Mouse (Mus musculus): Measurements from ENCODE around the gene Gstm5. TPM values are rescaled to one million over a fixed set of nuclear protein-coding genes. Genes with fewer than 3 reads are reported as not detected.
A peak's percentile ranks its signal among the peaks of the same experiment; 100 is the strongest.
"Not testable (repeated sequence)": the region's sequence is repeated elsewhere in the genome, so short reads cannot be mapped to it uniquely, and the experiment has no call there.

The Gstm5 gene
- polyA plus RNA-seq, 1 experiment from 2014 or later = 222 TPM

GRCm38 (mm10) chr3:107861483-107861882, 34.1 kb upstream of the Gstm5 start:
- H3K9me3 ChIP-seq (replicated peaks); H3K9ac ChIP-seq; H3K27ac ChIP-seq; H3K27me3 ChIP-seq; H3K4me3 ChIP-seq; H3K4me1 ChIP-seq; H3K36me3 ChIP-seq (ENCODE audit: poor library complexity, severe bottlenecking); ATAC-seq; H3K4me2 ChIP-seq: not testable (repeated sequence)
- WGBS = 86% methylated on average over 5 of the region's 5 CpGs

DNA sequence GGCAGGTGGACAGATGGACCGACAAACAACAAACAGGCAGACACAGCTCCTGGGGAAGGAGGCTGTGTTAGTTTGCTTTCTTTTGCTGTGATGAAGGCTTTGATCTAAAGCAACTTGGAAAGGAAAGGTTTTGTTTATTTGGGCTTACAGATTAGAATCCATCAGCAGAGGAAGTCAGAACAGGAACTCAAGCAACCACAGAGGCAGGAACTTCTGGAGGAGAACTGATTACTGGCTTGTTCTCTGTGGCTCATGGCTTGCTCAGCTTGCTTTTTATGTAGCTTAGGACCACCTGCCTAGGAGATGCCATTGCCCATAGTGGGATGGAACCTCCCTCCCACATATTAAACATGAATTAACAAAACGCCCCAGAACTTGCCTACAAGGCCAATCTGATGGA, 33.1 kb upstream of the Gstm5 start:
- Histone ChIP-seq H3K27me3 (0 out of 2 replicates have a peak, but pooled peaks cover 2% of the 10 kb centered on the region), H3K9me3 (replicated peaks) (no peaks in the 10 kb centered on the region), H3K36me3 (ENCODE audit: poor library complexity, severe bottlenecking) (no peaks in the 10 kb centered on the region), H3K4me2 (no peak overlapping the region), H3K4me3 (no peak overlapping the region), H3K27ac (no peak overlapping the region), H3K4me1 (peaks cover 3% of the 10 kb centered on the region; the same call in 1 of the 2 replicates), H3K9ac (no peak overlapping the region)
- WGBS = 91% methylated on average over 2 of the region's 2 CpGs
- ATAC-seq = no peak

DNA sequence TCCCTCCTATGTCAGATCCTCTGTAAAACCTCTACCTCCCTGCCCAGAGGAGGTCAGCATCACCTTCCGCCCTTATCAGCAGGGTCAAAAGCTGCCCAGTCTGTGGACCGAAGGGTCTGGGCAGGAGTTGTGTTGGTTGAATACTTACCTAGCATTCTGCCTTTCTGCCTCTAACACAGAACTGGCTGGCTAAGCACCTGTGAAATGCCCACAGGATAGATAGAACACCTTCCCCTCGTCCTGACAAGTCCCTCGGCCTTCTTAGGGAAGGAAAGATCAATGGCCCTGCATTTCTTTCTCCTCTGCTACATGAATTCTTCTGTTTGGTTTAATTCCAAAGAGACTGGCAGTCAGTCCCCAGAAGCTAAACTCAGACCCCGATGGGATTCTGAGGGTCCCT, 32.1 kb upstream of the Gstm5 start:
- ATAC-seq = no peak

GRCm38 (mm10) chr3:107863898-107864603, 31.6 kb upstream of the Gstm5 start:
- 0 out of 2 replicates have a peak, but pooled peaks cover 2% of the 10 kb centered on the region for H3K27me3 ChIP-seq
- WGBS = 24% methylated on average over 2 of the region's 2 CpGs
- peak; percentile 80 for ATAC-seq
- peaks cover 11% of the 10 kb centered on the region for H3K4me1 ChIP-seq
- no peaks in the 10 kb centered on the region for H3K9me3 ChIP-seq (replicated peaks)
- H3K4me2 ChIP-seq = no peak overlapping the region
- no peaks in the 10 kb centered on the region for H3K36me3 ChIP-seq (ENCODE audit: poor library complexity, severe bottlenecking)
- no peak overlapping the region for H3K4me3 ChIP-seq
- H3K27ac ChIP-seq = no peak overlapping the region
- no peak overlapping the region for H3K9ac ChIP-seq

More for the DNA sequence above, 32.1 kb upstream of the Gstm5 start:
- 84% methylated on average over 5 of the region's 5 CpGs for WGBS
- Histone ChIP-seq H3K9ac (0 out of 2 replicates have a peak overlapping the region, but pooled peaks have one; percentile 3), H3K4me2 (no peak overlapping the region), H3K4me3 (no peak overlapping the region), H3K27me3 (0 out of 2 replicates have a peak, but pooled peaks cover 2% of the 10 kb centered on the region), H3K9me3 (replicated peaks) (no peaks in the 10 kb centered on the region), H3K27ac (no peak overlapping the region), H3K36me3 (ENCODE audit: poor library complexity, severe bottlenecking) (no peaks in the 10 kb centered on the region), H3K4me1 (peaks cover 5% of the 10 kb centered on the region)

DNA sequence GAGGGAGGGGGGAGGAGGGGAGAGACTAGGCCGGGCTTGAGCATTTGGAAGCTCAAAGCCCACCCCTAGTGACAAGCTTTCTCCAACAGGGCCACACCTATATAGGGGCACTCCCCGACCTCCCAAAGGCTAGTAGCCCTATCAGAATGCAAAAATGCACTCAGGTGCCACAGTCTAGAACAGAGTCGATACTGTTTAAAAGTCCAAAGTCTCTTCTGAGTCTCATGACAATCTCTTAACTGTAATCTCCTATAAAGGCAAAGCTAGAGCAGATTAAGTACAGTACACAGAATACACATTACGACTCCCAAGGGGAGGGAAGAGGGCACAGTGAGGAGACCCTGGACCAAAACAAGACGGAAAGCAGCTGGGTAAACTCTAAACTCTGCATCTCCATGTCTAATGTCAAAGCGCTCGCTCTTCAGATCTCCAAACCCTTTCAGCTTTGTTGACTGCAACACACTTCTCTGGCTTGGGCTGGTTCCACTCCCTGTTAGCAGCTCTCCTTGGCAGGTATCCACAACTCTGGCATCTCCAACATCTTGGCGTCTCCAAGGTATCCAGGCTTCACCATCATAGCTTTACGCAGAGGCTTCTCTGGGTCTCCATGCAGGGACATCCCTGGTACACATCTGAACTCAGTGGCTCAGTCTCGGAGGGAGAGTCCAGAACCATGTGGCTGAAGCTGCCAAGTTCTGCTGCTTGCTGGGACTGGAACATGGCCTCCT, 30.1 kb upstream of the Gstm5 start:
- no peak for ATAC-seq
- WGBS = 71% methylated on average over 10 of the region's 10 CpGs

DNA sequence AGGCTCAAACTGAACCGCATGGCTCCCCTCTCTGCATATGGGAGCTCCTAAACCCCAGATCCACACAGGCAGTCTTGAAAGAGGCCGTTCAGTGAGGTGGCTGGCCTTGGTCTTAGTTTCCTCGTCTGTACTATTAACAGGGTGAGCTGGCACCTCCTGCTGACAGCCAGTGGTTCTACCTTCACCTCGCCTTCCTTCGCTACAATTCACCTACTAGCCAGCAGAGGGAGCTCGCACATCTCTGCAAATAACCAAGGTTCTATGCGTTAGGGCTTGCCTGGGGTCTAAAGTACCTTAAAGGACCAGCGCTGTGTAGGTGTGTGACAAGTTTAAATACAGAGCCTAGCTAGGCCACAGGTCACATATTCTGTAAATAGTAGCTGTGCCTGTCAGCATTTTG, 28.5 kb upstream of the Gstm5 start:
- Histone ChIP-seq H3K4me1 (peaks cover 23% of the 10 kb centered on the region), H3K9me3 (replicated peaks) (no peaks in the 10 kb centered on the region), H3K9ac (no peak overlapping the region), H3K4me2 (no peak overlapping the region), H3K4me3 (no peak overlapping the region), H3K27me3 (0 out of 2 replicates have a peak, but pooled peaks cover 2% of the 10 kb centered on the region), H3K36me3 (ENCODE audit: poor library complexity, severe bottlenecking) (no peaks in the 10 kb centered on the region), H3K27ac (no peak overlapping the region)
- 10% methylated on average over 8 of the region's 8 CpGs for WGBS
- ATAC-seq = peak; percentile 60

More for the DNA sequence above, 30.1 kb upstream of the Gstm5 start:
- no peak overlapping the region for H3K4me2 ChIP-seq
- no peak overlapping the region for H3K4me3 ChIP-seq
- H3K9me3 ChIP-seq (replicated peaks) = no peaks in the 10 kb centered on the region
- peaks cover 23% of the 10 kb centered on the region for H3K4me1 ChIP-seq
- H3K27me3 ChIP-seq = 0 out of 2 replicates have a peak, but pooled peaks cover 2% of the 10 kb centered on the region
- H3K27ac ChIP-seq = no peak overlapping the region
- H3K9ac ChIP-seq = no peak overlapping the region
- no peaks in the 10 kb centered on the region for H3K36me3 ChIP-seq (ENCODE audit: poor library complexity, severe bottlenecking)

DNA sequence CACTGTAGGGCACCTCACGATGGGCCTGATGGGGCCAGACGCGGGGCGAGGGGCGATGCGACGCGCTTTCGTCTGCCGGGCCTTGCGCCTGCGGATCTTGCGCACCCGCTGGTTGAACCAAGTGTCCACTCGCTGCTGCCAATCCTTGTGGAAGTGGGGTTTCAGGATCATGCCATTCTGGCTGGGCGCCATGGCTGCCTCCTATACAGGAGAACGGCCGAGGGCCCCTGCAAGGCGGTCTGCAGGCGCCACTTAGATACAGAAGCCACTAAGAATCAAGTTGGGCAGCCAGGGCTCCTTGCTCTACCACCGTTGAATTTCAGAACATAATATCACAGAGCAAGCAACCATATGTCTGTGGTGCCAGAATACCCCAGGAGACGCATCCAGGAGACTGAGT, 27.2 kb upstream of the Gstm5 start:
- H3K4me3 ChIP-seq = no peak overlapping the region
- no peaks in the 10 kb centered on the region for H3K36me3 ChIP-seq (ENCODE audit: poor library complexity, severe bottlenecking)
- no peaks in the 10 kb centered on the region for H3K9me3 ChIP-seq (replicated peaks)
- H3K4me1 ChIP-seq = peaks cover 23% of the 10 kb centered on the region
- 92% methylated on average over 22 of the region's 22 CpGs for WGBS
- H3K9ac ChIP-seq = no peak overlapping the region
- H3K27me3 ChIP-seq = 0 out of 2 replicates have a peak, but pooled peaks cover 2% of the 10 kb centered on the region
- H3K4me2 ChIP-seq = no peak overlapping the region
- H3K27ac ChIP-seq = no peak overlapping the region; the same call in 1 of the 2 replicates
- no peak for ATAC-seq

DNA sequence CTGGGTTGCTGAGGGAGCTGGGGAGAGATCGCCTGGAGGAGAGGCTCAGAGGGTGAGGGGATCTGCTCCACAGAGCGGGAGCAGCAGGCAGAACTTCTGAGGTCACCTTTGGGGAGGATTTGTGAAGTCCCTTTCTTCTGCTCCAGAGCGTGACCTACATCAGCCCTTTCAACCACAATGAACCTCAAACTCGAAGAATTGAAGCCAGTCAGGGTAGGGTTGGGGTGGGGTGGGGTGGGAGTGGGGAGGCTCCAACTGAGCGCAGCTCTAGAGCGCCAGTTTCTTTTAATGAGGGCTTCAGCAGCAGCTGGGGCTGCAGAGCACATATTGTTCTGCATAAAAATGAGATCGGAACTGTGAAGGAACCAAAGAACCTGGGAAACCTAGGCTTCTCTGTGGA, 26.5 kb upstream of the Gstm5 start:
- Histone ChIP-seq H3K9ac (no peak overlapping the region), H3K4me1 (peaks cover 23% of the 10 kb centered on the region), H3K27me3 (0 out of 2 replicates have a peak, but pooled peaks cover 2% of the 10 kb centered on the region), H3K9me3 (replicated peaks) (no peaks in the 10 kb centered on the region), H3K4me2 (no peak overlapping the region), H3K4me3 (no peak overlapping the region), H3K27ac (peak overlapping the region; percentile 41; the same call in 1 of the 2 replicates), H3K36me3 (ENCODE audit: poor library complexity, severe bottlenecking) (no peaks in the 10 kb centered on the region)
- 5% methylated on average over 7 of the region's 7 CpGs for WGBS
- peak; percentile 80 for ATAC-seq

GRCm38 (mm10) chr3:107869925-107870324, 25.7 kb upstream of the Gstm5 start:
- 77% methylated on average over 4 of the region's 4 CpGs for WGBS
- no peaks in the 10 kb centered on the region for H3K9me3 ChIP-seq (replicated peaks)
- ATAC-seq = no peak

GRCm38 (mm10) chr3:107873335-107874251, 22.0 kb upstream of the Gstm5 start:
- WGBS = 72% methylated on average over 24 of the region's 24 CpGs
- no peak overlapping the region for H3K9ac ChIP-seq
- no peak overlapping the region for H3K4me2 ChIP-seq
- H3K4me3 ChIP-seq = no peak overlapping the region
- H3K4me1 ChIP-seq = peaks cover 16% of the 10 kb centered on the region
- no peaks in the 10 kb centered on the region for H3K27me3 ChIP-seq
- ATAC-seq = no peak
- no peaks in the 10 kb centered on the region for H3K36me3 ChIP-seq (ENCODE audit: poor library complexity, severe bottlenecking)
- no peaks in the 10 kb centered on the region for H3K9me3 ChIP-seq (replicated peaks)
- H3K27ac ChIP-seq = no peak overlapping the region

More at GRCm38 (mm10) chr3:107869925-107870324, 25.7 kb upstream of the Gstm5 start:
- no peaks in the 10 kb centered on the region for H3K36me3 ChIP-seq (ENCODE audit: poor library complexity, severe bottlenecking)
- no peak overlapping the region for H3K4me3 ChIP-seq
- H3K27ac ChIP-seq = peak overlapping the region; percentile 48
- H3K27me3 ChIP-seq = 0 out of 2 replicates have a peak, but pooled peaks cover 2% of the 10 kb centered on the region
- peaks cover 23% of the 10 kb centered on the region for H3K4me1 ChIP-seq
- no peak overlapping the region for H3K9ac ChIP-seq
- no peak overlapping the region for H3K4me2 ChIP-seq

DNA sequence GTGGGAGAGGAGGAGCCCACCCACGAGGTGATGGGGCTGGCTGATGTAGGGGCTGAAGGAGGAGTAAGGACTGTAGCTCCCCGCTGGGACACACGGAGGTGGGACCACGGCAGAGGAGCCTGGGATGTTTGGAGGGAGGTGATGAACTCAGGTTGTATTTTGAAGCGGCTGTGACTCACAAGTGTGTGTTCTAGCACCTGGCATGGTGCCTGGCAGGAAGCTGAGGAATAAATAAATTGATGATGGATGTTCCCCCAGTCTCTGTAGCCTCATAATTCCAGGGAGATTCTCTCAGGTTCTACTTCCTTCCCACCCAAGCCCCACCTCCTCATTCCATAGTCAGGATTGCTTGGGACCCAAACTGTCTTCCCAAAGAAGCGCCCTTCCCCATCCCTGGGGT, 20.4 kb upstream of the Gstm5 start:
- H3K4me3 ChIP-seq = no peak overlapping the region
- WGBS = 75% methylated on average over 6 of the region's 6 CpGs
- H3K4me1 ChIP-seq = no peaks in the 10 kb centered on the region

More for the DNA sequence above, 20.4 kb upstream of the Gstm5 start:
- ATAC-seq = no peak
- no peaks in the 10 kb centered on the region for H3K27me3 ChIP-seq
- no peaks in the 10 kb centered on the region for H3K9me3 ChIP-seq (replicated peaks)
- H3K27ac ChIP-seq = no peak overlapping the region
- H3K36me3 ChIP-seq (ENCODE audit: poor library complexity, severe bottlenecking) = no peaks in the 10 kb centered on the region
- no peak overlapping the region for H3K4me2 ChIP-seq
- no peak overlapping the region for H3K9ac ChIP-seq
